Mouse (Mus musculus): ENCODE data around the gene 4930590J08Rik. TPM values are rescaled to one million over a fixed set of nuclear protein-coding genes. Genes with fewer than 3 reads are reported as not detected.
"Not testable (repeated sequence)": the region's sequence is repeated elsewhere in the genome, so short reads cannot be mapped to it uniquely, and the experiment has no call there.

4930590J08Rik gene
- 0.26 and 0.42 TPM in 2 replicates for total RNA-seq (2012; rRNA removed)
- under 1 TPM in 1 of 2 experiments, not detected in 1; 0.33 TPM for polyA plus RNA-seq (2012; ENCODE audit: insufficient read depth in 1 of 2, insufficient read length in 2 of 2, low read depth in 1 of 2, low replicate concordance in 2 of 2, missing spikeins in 1 of 2)

GRCm38 (mm10) chr6:91902509-91902908, at the start of gene 4930590J08Rik:
Gene 4930590J08Rik (plus strand): TSS chr6:91902809.
- not testable (repeated sequence) for H3K36me3 ChIP-seq (ENCODE audit: control insufficient read depth in 1 of 2, insufficient read depth in 2 of 2, low read length in 2 of 2); H3K79me2 ChIP-seq (ENCODE audit: control insufficient read depth, insufficient read depth, low read length, poor library complexity); DNase-seq (ENCODE audit: low read depth, low spot score); H3K9ac ChIP-seq (ENCODE audit: control insufficient read depth, low read depth, low read length, poor library complexity, severe bottlenecking); H3K9me3 ChIP-seq (replicated peaks; ENCODE audit: insufficient read depth, low read length); H3K27ac ChIP-seq (ENCODE audit: control insufficient read depth, low read depth, low read length); H3K4me1 ChIP-seq (ENCODE audit: control insufficient read depth in 1 of 2, insufficient read depth in 2 of 2, low read length in 2 of 2); H3K27me3 ChIP-seq (ENCODE audit: control insufficient read depth in 1 of 2, insufficient read depth in 2 of 2, low read length in 2 of 2); H3K4me3 ChIP-seq (ENCODE audit: control insufficient read depth in 1 of 2, insufficient read depth in 1 of 2, low read depth in 2 of 2, low read length in 2 of 2)

GRCm38 (mm10) chr6:91858339-91858738, 44.3 kb upstream of the 4930590J08Rik start:
- no peak for DNase-seq (ENCODE audit: low read depth, low spot score)
- H3K79me2 ChIP-seq (ENCODE audit: control insufficient read depth, insufficient read depth, low read length, poor library complexity) = no peaks in the 10 kb centered on the region
- H3K27me3 ChIP-seq (ENCODE audit: control insufficient read depth in 1 of 2, insufficient read depth in 2 of 2, low read length in 2 of 2) = peaks cover 7 to 8% of the 10 kb centered on the region in 2 experiments

GRCm38 (mm10) chr6:91862848-91863247, 39.8 kb upstream of the 4930590J08Rik start:
- DNase-seq (ENCODE audit: low read depth, low spot score) = no peak
- H3K4me1 ChIP-seq (ENCODE audit: control insufficient read depth in 1 of 2, insufficient read depth in 2 of 2, low read length in 2 of 2) = no peaks in the 10 kb centered on the region
- H3K36me3 ChIP-seq (ENCODE audit: control insufficient read depth in 1 of 2, insufficient read depth in 2 of 2, low read length in 2 of 2) = no peaks in the 10 kb centered on the region
- H3K9me3 ChIP-seq (replicated peaks; ENCODE audit: insufficient read depth, low read length) = no peaks in the 10 kb centered on the region
- H3K27me3 ChIP-seq (ENCODE audit: control insufficient read depth in 1 of 2, insufficient read depth in 2 of 2, low read length in 2 of 2) = peaks cover 13% of the 10 kb centered on the region in 2 experiments
- H3K9ac ChIP-seq (ENCODE audit: control insufficient read depth, low read depth, low read length, poor library complexity, severe bottlenecking) = no peak overlapping the region
- H3K4me3 ChIP-seq (ENCODE audit: control insufficient read depth in 1 of 2, insufficient read depth in 1 of 2, low read depth in 2 of 2, low read length in 2 of 2) = no peak overlapping the region
- no peak overlapping the region for H3K27ac ChIP-seq (ENCODE audit: control insufficient read depth, low read depth, low read length)
- H3K79me2 ChIP-seq (ENCODE audit: control insufficient read depth, insufficient read depth, low read length, poor library complexity) = no peaks in the 10 kb centered on the region
- TF ChIP-seq BHLHE40 (IDR thresholded peaks at IDR 0.05; ENCODE audit: borderline replicate concordance, low read depth, low read length) (no peak), ZMIZ1 (IDR thresholded peaks at IDR 0.05; ENCODE audit: low read depth, low read length) (no peak), POLR2AphosphoS5 (IDR thresholded peaks at IDR 0.05; ENCODE audit: borderline replicate concordance, low read depth, low read length) (no peak), RAD21 (IDR thresholded peaks at IDR 0.05; ENCODE audit: low read depth, low read length) (no peak), E2F4 (IDR thresholded peaks at IDR 0.05; ENCODE audit: borderline replicate concordance, low read depth, low read length) (no peak), MYC (IDR thresholded peaks at IDR 0.05; ENCODE audit: low read depth, low read length) (no peak), RCOR1 (IDR thresholded peaks at IDR 0.05; ENCODE audit: low read depth, low read length) (no peak), ELF1 (IDR thresholded peaks at IDR 0.05; ENCODE audit: low read depth, low read length) (no peak), CHD1 (IDR thresholded peaks at IDR 0.05; ENCODE audit: low read depth, low read length) (no peak), HCFC1 (IDR thresholded peaks at IDR 0.05; ENCODE audit: low read depth, low read length) (no peak), USF1 (IDR thresholded peaks at IDR 0.05; ENCODE audit: low read depth, low read length) (no peak), MAX (IDR thresholded peaks at IDR 0.05; ENCODE audit: low read length) (no peak), GATA1 (IDR thresholded peaks at IDR 0.05; ENCODE audit: low read depth, low read length) (no peak), SIN3A (IDR thresholded peaks at IDR 0.05; ENCODE audit: low read length) (no peak)

More at GRCm38 (mm10) chr6:91858339-91858738, 44.3 kb upstream of the 4930590J08Rik start:
- no peak overlapping the region for H3K9ac ChIP-seq (ENCODE audit: control insufficient read depth, low read depth, low read length, poor library complexity, severe bottlenecking)
- TF ChIP-seq TCF12 (IDR thresholded peaks at IDR 0.05; ENCODE audit: low read depth, low read length) = no peak
- no peak for TF ChIP-seq ETS1 (IDR thresholded peaks at IDR 0.05; ENCODE audit: low read depth, low read length)
- TF ChIP-seq CHD2 (IDR thresholded peaks at IDR 0.05; ENCODE audit: low read length) = no peak
- no peak for TF ChIP-seq NRF1 (IDR thresholded peaks at IDR 0.05; ENCODE audit: insufficient read depth, low read depth, low read length, poor library complexity, severe bottlenecking)
- no peak for TF ChIP-seq HCFC1 (IDR thresholded peaks at IDR 0.05; ENCODE audit: low read depth, low read length)
- no peak for TF ChIP-seq POLR2AphosphoS5 (IDR thresholded peaks at IDR 0.05; ENCODE audit: borderline replicate concordance, low read depth, low read length)
- TF ChIP-seq TAL1 (IDR thresholded peaks at IDR 0.05; ENCODE audit: low read length) = no peak
- TF ChIP-seq POLR2AphosphoS2 (IDR thresholded peaks at IDR 0.05; ENCODE audit: low read length) = no peak
- TF ChIP-seq E2F4 (IDR thresholded peaks at IDR 0.05; ENCODE audit: borderline replicate concordance, low read depth, low read length) = no peak
- H3K4me3 ChIP-seq (ENCODE audit: control insufficient read depth in 1 of 2, insufficient read depth in 1 of 2, low read depth in 2 of 2, low read length in 2 of 2) = no peak overlapping the region
- no peak overlapping the region for H3K27ac ChIP-seq (ENCODE audit: control insufficient read depth, low read depth, low read length)
- H3K4me1 ChIP-seq (ENCODE audit: control insufficient read depth in 1 of 2, insufficient read depth in 2 of 2, low read length in 2 of 2) = no peaks in the 10 kb centered on the region
- no peaks in the 10 kb centered on the region for H3K9me3 ChIP-seq (replicated peaks; ENCODE audit: insufficient read depth, low read length)
- H3K36me3 ChIP-seq (ENCODE audit: control insufficient read depth in 1 of 2, insufficient read depth in 2 of 2, low read length in 2 of 2) = no peaks in the 10 kb centered on the region
